Mouse (Mus musculus) adrenal gland, postnatal 4 days (tissue): ENCODE measurements at regions not wholly inside any gene's neighbourhood (a gene's known extent, or its start where the extent isn't known, plus 50 kb on each side); places are given as distances from the start of the nearest gene placed in this dataset.
A peak's percentile ranks its signal among the peaks of the same experiment; 100 is the strongest.

Experiments
- DNase-seq, 2 experiments: peaks; one replicate each; pipeline ENCODE4 v3.0.0; 2021 to 2022; ENCODE audit warnings: low spot score in 2 of 2, mixed read lengths in 2 of 2

DNA sequence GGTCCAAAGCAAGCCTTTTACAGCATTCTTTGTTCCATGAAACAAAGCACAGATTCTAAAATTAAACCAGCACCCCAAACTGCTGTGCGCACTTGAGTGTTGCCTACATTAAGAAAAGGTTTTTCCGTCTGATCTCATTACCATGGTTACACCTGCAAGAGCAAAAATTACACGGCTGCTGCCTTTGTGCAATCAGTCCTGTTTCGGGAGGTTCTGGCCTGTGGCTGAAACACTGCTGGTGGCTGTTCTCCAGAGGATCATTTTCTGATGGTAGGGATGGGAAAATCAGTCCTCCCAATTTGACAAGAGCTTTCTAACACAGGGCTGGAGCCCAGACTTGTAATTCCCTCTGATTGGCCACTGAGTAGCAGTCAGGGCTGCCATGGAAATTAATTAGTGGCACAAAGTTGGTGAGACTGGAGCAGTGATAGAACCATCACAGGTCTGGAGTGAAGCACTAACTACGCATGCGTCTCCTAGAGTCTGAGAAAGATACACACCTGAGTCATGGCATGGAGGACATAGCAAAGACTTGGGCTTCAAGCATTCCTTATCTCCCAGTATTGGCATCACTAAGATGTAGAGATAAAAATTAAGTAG is 114.8 kb upstream of the Fam49a start:
- no peak for DNase-seq

DNA sequence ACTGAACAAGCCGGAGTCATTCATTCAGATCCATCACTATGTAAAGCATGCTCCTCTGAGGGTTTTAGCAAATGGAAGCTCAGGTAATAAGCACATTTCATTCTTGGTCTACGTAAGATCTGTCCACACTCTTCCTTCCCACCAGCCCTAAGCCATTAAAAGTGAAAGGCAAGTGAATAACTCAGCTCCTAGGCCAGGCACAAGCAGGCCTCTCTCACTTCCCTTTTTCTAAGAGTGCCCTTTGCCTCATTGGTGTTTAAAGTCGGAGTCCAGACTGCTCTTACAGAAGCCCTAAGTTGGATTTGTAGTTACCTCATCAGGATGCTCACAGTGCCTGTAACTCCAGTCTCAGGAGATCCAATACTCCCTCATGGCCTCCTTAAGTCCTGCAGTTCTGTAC is 114.1 kb upstream of the Fam49a start:
- DNase-seq: no peak

DNA sequence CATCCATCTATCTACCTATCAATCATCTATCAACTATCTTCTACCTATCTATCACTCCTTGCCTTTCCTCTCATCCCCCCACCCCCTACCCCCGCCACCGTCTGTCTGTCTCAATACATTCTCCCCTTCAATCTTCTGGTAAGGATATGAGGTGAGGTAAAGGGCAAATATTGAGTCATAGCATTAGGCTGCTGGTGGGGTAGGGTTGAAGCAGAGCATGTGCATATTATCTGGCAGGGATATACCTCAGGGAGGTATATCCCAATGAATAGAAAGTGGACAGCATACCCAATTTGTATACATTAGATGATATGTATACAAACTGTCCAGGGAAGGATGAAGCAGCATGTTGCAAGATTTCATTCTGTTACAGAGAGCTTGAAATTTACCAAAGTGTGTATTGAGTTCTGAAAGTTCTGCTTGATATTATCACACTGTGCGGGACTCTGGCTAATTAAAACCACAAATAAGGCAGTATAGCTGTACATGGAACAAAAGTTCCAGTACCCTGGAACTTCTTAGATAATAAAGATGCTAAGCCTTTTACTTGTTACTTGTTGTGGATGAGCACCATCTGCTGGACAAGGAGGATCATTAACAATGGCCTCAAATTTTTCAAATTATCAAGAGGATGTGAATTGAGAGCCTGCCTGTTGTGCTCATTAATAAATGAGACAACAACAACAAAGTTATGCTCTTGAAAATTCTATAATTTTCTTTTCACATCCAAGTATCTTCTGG is 113.1 kb upstream of the Fam49a start:
- DNase-seq: no peak

DNA sequence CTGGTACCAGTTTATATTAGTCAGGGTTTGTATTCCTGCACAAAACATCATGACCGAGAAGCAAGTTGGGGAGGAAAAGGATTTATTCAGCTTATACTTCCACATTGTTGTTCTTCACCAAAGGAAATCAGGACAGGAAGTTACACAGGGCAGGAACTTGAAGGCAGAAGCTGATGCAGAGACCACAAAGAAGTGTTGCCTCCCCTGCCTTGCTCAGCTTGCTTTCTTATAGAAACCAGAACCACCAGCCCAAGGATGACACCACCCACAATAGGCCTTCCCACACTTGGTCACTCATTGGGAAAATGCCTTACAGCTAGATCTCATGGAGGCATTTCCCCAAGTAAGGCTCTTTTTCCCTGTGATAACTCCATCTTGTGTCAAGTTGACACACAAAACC is 97.5 kb upstream of the Fam49a start:
- no peak for DNase-seq

DNA sequence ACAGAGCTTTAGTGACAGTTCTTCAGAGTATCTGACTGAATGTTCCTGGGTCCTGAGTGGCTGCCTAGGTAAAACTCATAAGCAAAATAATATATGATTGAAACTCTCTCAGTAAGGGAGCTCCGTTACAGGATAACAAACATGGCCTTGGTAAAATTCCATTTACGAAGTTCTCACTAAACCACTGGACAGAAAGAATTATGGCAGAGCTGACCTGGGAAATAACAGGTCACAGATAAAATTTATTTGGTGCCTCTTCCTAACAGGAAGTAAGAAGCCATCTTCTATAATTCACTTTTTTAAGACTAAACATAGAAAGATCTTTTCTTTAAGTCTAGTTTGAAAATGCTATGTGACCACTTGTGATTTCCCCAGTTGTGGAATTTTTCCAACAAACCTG is 91.4 kb upstream of the Fam49a start:
- no peak for DNase-seq

DNA sequence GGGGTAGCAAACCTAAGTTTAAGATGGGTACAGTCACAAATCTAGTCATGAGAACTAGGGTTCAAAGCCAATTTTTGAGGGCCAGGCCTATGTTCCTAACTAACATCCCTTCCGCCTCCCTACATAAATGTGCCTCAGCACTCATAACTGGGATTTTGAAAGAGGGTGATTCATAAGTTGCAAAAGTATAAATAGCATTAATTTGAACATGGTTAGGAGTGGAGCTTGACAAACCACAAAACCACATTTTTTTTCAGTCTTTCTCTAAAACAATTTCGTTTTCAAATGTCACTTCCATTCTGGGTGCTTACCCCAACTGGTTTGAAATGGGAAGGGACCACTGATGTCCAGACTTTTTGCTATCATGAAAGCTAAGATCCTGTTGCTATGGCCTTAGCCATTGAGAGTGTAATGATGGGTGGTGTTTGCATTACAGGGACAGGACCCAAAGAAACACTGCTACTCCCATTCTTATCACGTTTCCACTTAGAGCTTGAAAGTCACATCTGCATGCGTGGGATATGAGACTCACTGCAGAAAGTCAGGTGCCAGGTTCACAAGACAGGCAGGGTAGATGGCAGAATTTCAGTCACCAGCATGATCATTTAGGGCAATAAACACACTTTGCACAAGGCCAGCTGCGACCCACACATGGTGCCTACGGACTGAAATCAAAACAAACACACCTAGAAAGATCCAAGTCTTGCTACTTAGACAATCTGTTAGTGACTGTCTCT is 89.7 kb upstream of the Fam49a start:
- DNase-seq: no peak

DNA sequence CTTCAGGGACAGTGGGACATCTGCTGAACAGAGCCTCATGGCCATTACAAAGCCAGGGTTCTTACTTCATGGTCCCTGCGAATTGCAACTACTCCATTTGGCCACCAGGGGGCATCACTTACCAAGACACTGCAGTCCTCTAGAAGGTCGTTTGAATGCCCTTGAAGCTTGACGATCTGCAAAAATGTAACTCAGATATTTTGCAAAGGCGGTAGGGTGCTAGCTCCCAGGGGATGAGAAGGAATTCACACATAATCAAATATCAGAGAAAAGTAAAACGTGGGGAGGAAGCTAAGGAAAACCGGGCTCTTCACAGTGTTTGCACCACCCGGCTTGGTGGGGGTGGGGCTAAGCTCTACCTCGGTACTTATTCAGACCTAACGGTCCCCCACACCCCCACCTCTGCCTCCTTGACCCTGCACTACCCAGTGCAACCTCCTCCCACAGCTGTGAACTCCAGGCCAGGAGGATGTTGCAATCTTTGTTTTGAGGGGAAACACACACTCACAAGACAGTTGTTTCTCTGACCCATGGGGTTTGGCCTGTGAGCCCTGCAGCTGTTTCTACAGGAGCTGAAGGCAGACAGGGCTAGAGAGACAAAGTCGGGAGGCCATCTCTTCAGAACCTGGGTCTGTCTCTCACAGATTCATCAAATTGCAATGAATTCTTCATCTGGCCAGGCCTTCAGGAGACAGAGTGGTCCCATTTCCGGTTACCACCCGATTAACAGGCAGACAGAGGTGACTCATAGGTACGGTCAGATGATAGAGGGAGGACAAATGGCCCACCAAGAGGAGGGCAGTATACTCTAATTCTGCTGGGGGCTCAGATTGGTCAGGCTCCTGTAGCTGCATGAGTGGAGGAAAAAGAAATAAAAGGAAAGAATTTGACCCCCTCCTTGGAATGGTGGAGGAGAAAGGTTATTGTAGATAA is 85.3 kb upstream of the Fam49a start:
- DNase-seq: peak; percentile 15 to 54

DNA sequence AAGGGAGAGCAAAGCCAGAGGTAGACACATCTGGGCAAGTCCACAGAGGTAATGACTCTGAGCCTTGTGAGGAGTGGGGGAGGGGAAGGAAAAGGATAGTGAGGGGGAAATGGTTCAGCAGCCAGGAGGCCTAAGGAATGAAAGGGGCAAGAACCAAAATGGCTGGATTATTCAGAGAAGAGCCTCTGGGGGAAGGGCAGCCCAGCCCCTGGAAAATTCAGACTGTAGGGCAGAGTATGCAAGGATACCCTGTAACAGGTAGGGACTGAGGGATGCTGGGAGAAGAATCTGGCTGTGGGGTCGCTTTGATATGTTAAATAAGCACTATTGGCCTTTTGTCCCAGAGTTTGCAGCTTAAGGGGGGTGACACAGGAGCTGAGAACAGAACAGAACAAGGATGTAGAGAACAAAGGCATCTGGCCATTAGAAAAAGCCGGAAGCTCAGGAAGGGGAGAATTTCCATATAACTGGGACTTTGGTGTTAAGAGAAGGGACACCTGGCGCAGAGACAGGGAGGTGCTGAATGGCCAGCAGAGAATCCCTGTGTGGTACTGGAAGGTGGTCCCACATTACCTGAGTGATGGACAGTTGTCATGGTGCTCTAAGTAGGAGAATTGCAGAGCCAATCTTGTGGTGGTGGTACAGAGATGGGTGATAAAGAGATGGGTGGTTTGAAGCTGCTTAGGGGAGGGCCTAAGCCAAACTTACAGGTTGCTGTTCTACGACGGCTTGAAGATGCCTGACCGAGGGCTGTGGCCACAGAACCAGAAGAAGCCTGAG is 84.5 kb upstream of the Fam49a start:
- no peak for DNase-seq

DNA sequence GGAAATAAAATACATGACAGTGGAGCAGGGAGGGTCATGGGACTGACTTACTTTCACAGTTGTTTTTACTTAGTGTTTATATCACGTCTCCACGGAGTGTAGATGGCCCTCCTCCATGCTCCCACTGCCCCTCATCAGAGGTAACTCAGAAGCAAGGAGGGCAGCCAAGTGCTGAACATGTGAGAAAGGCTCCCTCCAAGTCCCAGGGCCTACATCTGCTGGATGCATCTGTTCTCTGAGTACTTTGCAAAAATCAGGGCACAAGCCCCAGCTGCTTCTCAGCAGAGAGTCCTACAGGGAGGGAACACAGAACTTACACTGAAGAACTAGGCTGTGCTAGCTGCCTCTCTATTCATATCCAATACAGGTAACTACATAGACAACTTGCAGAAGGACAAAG is 83.5 kb upstream of the Fam49a start:
- no peak for DNase-seq

DNA sequence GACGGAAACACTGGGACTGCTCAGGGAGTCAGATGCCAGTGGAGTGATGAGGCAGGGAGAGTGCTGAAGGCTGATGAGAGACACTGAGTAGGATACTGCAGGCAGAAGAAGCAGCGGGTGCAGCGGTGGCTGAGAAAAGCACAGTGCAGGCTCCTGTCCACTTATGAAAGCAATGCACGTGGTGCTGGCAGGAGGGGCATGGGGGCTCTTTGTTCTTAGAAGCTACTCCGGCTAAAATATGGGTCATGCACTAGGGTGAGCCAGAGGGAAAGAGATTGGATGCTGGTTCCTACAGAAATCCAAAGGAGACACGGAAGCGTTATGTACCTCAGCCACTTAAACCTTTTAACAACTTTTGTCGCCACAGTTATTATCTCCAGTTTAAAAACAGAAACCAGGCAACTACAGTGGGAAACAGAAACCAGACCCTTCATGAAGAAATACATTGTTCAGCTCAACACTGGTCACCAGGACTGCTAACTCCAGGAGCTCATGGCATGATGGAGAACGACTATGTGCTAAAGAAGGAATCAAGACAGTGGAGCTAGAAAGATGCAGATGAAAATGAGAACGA is 82.6 kb upstream of the Fam49a start:
- DNase-seq: no peak

DNA sequence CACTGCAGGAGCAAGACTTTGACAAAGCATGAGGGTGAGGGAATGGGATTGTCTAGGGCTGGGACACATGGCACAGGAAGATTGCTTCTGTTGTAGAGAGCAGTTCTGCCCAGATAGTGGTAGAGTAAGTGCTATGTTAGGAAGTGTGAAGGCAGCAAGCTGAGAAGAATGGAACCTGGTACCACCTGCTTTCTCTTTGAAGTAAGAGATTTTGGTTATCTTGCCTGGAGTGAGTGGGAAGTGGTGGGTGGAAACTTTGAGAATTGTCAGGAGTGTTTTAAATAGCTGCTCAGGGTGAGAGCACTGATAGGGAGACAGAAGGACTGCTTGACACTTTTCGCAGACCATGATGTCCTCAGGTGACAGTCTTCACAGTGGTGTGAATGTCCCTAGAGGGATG is 81.0 kb upstream of the Fam49a start:
- DNase-seq: no peak

DNA sequence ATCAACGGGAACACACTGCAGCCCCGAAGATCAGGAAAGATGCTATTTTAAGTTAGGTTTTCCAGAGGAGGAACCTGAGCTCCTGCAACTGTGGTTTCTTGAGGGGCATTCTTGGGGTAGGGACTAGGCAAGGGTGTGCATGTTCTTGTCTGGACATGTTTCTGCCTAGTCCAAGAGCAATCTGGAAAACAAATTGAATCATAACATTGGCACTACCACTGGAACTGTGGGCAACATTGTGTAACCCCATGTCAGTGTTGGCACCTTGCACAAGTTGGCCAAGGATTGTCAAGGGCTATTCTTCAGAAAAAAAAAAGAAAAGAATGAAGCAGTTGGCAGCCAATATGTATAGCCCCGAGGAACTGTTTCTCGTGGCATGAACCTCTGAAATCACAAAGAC is 80.3 kb upstream of the Fam49a start:
- no peak for DNase-seq

DNA sequence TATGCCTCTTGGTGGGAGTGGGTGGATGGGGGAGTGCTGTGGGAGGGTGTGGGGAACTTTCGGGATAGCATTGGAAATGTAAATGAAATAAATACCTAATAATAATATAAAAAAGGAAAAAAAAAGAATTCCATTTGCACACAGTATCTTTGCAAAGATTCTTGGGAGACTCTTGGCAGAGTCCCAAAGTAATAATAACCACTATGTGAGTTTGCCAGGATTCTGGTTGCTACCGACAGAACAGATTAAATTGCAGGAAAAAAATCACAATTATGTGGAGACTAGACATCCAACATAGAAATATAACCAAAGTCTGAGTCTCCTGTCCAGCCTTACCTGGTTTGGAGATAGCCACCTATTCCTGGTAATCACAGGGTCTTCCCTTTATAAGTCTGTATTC is 75.6 kb upstream of the Fam49a start:
- no peak for DNase-seq

DNA sequence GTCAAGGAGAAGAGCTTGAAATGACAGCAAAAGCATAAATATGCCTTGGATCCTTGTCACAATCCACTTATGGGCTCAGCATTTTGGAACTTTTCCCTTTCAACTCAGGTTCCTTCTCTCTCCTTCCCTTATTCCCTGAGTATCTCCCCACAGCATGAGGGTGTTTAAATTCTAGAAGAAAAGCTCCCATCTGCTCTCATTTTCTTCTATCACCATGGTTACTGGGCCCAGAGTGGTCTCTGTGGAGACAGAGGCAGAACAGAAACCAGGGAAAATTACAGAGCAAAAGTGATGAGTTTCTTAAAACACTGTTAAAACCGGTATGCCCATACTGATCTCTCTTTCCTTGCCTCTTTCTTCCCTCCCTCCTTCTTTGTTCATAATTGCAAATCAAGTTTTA is 66.9 kb upstream of the Fam49a start:
- DNase-seq: no peak

DNA sequence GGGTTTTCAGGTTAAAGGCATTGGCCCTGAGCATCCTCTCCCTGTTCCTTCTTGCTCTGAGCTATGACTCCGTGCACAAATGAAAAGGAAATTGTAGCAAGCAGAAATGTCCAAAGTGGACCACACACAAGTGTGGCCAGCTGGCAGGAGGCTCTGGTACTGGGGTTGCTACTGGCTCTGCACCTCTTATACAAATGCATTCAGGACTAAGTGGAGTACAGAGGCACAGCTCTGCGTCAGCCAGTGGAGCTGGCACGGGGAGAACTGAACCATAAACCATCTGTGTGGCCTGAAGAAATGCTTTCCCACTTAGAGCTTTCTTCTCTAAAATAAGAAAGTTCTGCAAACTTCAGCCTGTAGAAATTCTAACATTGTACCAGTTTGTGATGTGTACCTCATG is 65.3 kb upstream of the Fam49a start:
- no peak for DNase-seq

DNA sequence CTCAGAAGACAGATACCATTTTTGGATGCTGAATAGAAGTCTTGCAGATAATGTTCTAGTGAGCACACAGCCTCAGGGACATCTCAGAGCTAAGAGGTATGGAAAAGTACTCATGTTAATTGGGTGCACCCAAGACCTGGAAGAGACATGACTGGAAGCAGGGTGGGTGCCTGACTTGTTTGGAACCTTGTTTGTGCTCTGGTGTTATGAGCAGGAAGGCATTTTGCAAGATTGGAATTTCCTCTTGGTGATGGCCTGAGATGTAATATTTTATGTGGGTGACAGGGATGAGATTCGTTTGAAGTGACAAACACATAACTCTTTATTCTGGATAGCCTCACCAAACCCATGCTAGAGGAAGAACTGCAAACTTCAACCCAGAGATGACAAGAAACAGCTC is 53.7 kb upstream of the Fam49a start:
- no peak for DNase-seq
